Mouse (Mus musculus) right cerebral cortex, postnatal 4 days (tissue): ENCODE results near the gene Hist4h4.

Experiments
- DNase-seq: peaks from one replicate; pipeline ENCODE4 v3.0.0-alpha.2; 2022

The Hist4h4 gene

DNA sequence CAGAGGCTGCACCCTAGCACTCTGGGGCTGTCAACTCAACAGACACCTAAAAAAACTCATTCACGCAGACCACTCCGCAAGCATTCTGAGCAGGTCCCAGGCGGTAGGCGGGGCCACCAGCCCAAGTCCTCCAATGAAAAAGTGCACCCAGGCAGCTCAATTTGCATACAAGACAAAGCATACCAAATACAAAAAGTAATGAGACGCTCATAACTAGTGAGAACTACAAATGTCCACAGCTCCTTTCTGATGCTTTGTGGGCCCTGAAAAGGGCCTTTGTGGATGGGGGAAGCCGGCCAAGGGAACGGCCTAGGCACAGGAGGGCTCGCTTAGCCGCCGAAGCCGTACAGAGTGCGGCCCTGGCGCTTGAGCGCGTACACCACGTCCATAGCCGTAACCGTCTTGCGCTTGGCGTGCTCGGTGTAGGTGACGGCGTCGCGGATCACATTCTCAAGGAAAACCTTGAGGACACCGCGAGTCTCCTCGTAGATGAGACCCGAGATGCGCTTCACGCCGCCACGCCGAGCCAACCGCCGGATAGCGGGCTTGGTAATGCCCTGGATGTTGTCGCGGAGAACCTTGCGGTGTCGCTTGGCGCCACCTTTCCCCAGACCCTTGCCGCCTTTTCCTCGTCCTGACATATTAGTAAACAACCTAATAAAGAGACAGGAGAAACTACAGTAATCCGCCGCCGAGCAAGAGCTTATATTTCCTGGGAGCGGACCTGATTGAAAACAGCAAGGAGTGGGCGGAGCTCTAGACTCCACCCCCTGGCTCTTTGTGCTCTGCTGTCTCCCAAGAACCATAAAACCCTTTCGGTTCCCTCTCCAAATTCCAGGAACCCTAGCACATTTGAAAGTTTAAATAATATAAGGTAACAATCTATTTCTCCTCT, at the start of gene Hist4h4:
Gene Hist4h4, minus strand, starts transcription at position 677 of the 895 bp plus-strand sequence.
- peak; percentile 97 for DNase-seq

GRCm38 (mm10) chr6:136852762-136853161, 48.5 kb upstream of the Hist4h4 start:
- DNase-seq, result no peak

- DNase-seq, result no peak
Observed at GRCm38 (mm10) chr6:136852348-136852747, 48.1 kb upstream of the Hist4h4 start.

DNA sequence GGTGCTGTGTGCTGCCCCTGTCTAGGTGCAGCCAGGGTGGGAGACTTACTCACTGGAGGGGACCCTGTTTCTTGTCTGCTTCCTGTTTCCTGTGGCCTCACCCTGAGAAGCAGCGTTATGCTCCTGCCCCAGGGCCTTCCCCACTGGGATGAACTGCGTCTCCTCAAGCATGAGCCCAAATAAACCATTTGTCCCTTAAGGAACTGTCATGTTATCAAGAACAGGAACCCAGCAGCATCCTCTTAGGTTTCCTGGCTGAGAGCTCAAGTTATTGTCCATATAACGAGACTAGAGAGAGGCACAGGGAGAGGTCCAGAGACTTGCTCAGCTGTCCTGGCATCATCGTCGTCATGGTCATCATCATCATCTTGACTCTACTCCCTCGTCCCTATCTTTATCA, 46.1 kb upstream of the Hist4h4 start:
- DNase-seq, result no peak

DNA sequence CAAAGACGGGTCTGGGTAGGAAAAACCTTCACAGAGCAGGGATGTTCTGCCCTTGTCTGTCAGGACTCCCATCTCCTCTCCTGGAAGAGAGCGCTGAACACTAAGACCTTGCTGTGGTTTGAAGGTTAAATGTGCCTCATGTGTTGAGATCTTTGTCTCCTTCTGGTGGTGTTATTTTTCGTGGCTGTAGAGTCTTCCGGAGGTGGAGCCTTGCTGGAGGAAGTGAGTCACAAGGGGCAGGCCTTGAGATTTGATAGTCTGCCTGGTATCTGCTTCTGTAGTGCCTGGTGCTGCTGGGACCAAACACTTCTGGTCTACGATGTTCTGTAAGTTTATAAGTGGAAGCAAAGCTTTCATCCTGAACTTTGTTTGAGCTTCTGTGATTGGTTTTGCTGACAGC, 44.8 kb upstream of the Hist4h4 start:
- DNase-seq, result no peak

DNA sequence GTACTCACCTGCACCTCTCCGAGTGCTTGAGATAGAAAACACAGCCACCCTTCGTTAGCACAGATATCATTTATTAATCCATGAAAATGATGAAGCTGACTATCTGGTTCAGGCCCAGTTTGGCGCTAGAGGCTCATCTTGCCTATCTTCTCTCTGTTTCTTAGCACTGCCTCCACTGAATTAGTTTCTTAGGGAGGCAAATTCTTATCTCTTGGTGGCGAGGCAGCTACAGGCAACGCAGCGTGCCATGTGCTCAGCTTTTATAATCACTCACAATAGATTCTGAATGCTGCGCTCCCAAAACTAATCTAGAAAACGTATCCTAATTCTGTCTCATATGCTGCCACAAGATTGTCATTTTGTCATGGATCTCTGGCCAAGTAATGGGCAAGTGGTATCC, 44.2 kb upstream of the Hist4h4 start:
- DNase-seq, result no peak

- DNase-seq, result peak; percentile 48
Observed at GRCm38 (mm10) chr6:136847790-136848189, 43.6 kb upstream of the Hist4h4 start.

DNA sequence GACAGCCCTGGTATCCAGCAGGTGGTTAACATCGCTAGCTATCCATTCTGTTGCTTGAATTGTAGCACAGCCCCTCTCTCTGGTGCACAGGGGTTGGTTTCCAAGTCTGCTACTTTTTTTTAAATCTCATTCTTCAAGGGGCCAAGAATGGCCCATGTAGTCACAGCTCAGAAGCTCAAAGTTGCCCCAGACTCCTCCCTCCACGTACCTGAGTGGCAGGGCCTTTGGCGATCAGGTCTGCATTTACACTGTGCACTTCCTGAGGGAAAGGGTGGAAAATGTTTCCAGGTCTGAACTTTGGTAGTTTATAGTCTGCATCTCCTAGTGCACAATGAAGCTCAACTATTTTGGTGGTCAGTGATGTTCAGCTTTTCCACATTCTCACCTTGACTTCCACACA, 43.1 kb upstream of the Hist4h4 start:
- no peak for DNase-seq

- no peak for DNase-seq
Observed at GRCm38 (mm10) chr6:136845706-136846480, 41.7 kb upstream of the Hist4h4 start.

GRCm38 (mm10) chr6:136844903-136845302, 40.7 kb upstream of the Hist4h4 start:
- no peak for DNase-seq

- no peak for DNase-seq
Observed at GRCm38 (mm10) chr6:136837323-136837722, 33.1 kb upstream of the Hist4h4 start.

DNA sequence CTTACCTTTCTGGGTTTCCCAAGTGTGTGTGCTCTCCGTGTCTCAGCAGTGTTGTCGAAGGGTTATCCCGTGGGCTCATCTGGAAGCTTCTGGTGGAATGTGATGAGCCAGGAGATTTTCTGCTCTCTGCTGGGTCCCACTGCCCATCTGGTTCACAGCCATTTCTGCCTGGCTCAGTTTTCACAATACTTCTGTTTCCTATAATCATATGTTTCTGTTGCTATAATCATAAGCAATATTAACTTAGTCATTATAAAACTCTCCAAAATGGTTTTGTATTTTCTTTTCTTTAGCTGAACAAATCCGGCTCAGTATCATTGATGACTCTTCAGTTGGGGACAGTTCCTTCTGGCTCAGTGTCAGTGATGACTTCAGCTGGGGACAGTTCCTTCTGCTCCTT, 31.1 kb upstream of the Hist4h4 start, which contains the start of gene Smco3:
Gene Smco3, minus strand, starts transcription at position 101 of the 400 bp plus-strand sequence.
- DNase-seq, result no peak

DNA sequence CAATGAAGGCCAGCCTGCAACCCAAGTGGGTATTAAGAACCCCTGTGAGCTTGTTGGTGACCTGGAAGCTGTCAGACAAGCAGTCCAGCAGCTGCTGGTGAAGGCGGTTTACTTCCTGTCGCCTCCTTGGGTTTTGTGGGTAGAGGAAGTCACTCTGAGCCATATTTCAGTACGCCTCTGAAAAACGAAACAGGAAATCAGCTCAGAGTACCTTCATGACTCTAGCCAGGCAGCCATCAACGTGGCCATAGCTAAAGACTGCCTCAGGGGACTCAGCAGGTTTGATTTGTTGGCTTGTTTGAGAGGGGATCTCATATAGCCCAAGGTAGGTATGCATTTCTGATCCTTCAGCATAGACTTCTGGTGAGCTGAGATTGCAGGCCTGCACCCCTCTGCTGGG, 27.5 kb upstream of the Hist4h4 start:
- no peak for DNase-seq

DNA sequence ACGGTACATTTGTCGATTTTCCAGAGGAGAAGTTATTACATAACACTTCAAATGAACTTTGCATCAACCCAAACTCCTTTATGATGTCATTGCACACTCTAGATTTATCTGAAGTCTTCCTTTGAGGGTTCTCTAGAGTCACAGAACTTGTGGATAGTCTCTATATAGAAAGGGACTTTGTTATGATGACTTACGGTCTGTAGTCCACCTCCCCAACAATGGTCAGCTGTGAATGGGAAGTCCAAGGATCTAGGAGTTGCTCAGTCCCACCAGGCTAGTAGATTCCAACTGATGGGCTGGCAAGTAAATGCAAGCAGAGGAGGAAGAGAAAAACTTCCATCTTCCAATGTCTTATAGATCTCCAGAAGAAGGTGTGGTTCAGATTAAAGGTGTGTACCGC, 24.5 kb upstream of the Hist4h4 start:
- no peak for DNase-seq

DNA sequence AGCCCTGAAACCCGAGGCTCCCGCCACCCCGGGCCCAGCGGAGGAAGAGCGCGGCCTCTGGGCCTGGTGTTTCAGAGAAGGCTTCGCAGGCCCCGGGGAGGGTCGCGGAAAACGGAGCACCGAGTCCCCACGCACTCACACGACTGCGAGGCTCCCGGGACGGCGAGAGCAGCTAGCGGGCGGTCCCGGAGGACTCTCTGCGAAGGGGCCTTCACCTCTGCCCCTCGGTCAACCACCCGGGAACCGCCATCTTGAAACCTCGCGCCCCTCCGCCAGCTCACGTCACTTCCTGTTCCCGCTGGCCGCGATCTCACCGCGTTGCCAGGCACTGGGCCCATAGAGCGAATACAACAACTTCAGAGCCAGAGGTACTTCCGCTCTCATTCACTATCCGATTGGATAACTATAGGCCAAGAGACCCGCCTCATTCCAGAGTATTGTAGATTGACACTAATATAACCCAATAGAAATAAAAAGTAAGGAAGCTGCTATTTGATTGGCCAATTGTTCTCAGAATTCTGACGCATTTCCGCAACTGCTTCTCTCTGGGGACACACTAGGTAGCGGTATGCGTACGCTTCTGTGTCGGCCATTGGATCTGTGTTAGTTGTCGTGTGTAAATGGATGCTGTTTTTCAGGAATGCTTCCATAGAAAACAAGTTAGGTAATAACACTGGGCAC, 23.8 kb upstream of the Hist4h4 start, which contains the start of gene Wbp11:
Gene Wbp11, minus strand, starts transcription at position 353 of the 681 bp plus-strand sequence.
- peak; percentile 92 for DNase-seq

- no peak for DNase-seq
Observed at GRCm38 (mm10) chr6:136827516-136827880, 23.3 kb upstream of the Hist4h4 start, which contains the start of gene BC049715. TSS of gene BC049715 (plus strand) at chr6:136827626.

DNA sequence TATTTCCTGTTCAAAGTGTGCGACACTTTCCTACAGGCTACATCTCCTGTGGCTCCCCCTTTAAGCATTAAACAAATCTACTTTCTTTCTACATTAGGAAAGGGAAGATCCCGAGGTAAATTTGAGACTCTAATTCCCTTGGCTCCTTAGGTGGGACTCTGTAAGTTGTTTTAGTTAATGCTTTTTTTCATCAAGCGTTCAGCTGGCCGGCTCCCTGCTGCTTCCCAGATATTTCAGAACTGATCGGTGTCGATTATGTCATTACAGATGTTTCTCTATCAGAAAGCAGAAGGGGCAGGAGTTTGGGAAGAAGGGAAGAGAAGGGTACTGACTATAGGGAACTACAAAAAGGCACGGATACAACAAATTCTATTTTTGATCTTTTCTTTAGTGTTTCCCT, 22.9 kb upstream of the Hist4h4 start:
- DNase-seq, result no peak

DNA sequence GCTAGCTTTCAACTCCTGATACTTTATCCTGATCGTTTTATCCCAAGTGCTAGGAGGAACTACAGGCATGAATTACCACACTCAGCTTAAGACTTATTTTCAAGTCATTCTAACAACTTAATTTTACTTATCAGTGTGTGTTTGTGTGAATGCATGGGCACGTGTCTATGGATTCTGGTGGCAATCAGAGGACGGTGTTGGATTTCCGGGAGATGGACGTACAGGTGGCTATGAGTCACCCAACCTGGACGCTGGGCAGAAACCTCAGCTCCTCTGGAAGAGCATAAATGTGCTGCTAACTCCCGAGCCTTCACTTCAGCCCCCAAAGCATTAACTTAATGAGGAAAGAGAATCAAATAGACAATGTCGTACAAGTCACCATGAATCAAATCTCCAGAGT, 20.8 kb upstream of the Hist4h4 start:
- no peak for DNase-seq

DNA sequence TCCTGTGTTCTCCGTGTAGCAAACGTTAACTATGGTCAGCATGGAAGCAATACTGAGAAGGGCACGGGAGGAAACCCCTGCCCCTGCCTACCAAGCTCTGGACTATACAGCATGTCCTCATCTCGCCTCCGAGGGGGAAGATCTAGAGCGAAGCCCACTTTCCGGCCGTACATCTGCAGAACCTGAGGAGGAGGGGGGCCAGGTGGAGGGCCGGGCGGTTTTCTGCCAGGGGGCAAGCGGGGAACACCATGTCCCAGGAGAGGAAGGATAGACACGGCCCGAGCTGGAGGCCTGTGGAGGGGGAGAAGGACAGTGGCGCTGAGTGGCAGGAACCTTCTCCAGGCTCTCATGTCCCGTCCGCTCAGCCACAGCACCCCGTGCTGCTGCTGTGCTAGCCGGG, 16.9 kb upstream of the Hist4h4 start:
- DNase-seq, result no peak

GRCm38 (mm10) chr6:136820381-136820780, 16.2 kb upstream of the Hist4h4 start:
- DNase-seq, result no peak

DNA sequence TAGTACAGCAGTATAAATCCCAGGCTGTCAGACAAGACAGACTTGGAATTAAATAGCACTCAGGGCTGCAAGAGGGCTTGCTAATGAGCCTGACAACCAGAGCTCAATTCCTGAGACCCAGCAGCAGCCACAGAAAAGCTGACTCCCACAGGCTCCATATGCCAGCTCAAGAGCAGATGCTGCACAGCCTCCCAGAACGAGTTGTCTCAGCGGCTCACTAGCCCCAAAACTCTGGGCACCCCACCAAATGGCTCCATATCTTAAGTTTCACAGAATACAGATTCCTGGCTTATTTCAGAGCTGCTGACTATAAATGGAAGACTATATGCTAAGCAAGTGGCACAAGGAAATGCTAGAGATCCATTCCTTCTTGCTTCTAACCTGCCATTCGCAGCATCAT, 13.3 kb upstream of the Hist4h4 start:
- DNase-seq, result peak; percentile 74

GRCm38 (mm10) chr6:136816826-136817225, 12.6 kb upstream of the Hist4h4 start:
- DNase-seq, result no peak

- no peak for DNase-seq
Observed at GRCm38 (mm10) chr6:136815381-136815780, 11.2 kb upstream of the Hist4h4 start.
